Mouse (Mus musculus): ENCODE results near the gene Mgrn1.

Gene Mgrn1

GRCm38 (mm10) chr16:4907972-4908371 lies 21.9 kb downstream of the Mgrn1 start:
- no peak for DNase-seq (ENCODE audit: low read depth)

DNA sequence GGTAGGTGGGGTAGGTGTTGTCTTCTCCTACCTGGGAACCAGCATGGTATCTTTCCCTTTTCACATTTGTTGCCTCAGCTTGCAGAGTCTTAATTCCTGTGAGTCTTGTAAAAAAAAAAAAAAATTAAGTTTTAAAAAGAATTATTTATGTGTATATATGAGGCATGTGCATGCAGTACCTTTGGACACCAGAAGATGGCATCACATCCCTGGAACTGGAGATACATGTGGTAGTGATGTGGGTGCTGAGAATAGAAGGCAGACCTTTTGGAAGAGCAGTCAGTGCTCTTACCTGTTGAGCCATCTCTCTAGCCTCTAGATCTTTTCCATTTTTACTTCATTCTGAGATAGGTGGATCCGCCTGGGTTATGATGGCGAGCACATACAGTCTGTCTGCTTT lies 23.7 kb downstream of the Mgrn1 start:
- DNase-seq (ENCODE audit: low read depth): peak; percentile 48

GRCm38 (mm10) chr16:4910758-4911157 lies 24.7 kb downstream of the Mgrn1 start:
- DNase-seq (ENCODE audit: low read depth): no peak

DNA sequence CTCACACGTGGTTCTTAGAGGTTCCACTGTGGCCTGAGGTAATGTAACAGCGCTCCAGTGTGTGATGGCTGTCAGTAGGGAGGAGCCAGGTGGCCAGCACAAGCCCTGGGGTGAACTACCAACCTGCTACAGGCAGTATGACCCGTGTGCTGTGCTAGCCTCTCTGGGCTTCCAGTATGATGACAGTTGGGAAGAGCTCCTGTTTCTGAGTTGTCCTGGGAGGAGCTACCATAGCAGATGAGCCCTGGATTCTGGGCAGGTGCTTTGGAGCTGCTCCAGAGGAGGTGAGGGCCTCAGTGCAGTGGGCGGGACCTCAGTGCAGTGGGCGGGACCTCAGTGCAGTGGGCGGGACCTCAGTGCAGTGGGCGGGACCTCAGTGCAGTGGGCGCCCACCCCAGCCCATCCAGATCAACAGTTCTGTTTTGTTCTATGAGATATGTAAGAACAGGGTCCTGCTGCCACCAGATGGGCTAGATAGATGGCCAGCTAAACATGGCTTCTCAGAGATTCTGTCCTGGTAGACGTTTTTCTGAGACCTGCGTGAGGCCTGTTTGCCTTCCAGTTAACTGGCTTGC lies 26.1 kb downstream of the Mgrn1 start:
- DNase-seq (ENCODE audit: low read depth): no peak

DNA sequence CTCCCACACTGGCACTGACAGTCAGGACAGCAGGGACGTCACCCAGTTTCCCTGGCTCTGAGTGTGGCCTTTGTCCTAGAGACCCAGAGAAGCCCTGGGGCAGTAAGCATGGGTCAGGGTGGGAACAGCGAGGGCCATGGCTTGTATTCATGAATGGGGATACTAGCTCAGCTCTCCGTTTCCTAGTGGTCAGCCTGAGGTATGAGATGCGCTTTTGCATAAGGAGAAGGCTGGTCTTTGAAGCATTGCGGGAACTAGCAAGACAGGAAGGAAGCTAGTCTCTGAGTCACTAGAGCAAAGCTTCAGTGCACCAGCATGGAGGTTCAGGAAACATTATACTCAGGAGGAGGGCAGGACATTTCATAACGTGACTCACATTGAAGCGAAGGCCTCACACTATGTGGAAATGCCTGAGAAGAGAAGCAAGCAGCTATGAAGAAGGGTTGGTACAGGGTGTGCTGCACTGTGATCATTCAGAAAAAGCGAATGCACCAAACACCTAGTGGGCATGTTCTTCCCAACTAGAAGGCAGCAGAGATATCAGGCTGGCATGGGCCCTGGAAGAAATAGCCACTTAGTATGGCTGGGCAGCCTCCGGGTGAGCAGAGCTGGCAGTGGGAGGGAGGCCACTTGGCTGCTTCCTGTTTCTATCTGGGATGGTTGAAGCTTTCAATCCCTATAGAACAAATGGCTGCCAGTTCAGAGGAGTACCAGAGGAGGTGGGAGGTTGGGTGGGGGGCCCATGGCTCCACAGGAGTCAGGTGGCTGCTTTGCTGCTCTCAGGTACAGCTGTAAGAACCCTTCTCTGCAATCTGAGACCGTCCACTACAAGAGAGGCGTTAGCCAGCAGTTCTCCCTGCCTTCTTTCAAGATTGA lies 27.1 kb downstream of the Mgrn1 start:
- DNase-seq (ENCODE audit: low read depth): peak; percentile 97

GRCm38 (mm10) chr16:4913783-4914735 lies 28.0 kb downstream of the Mgrn1 start:
- DNase-seq (ENCODE audit: low read depth): peak; percentile 83

GRCm38 (mm10) chr16:4915931-4916330 lies 29.9 kb downstream of the Mgrn1 start:
- DNase-seq (ENCODE audit: low read depth): no peak

DNA sequence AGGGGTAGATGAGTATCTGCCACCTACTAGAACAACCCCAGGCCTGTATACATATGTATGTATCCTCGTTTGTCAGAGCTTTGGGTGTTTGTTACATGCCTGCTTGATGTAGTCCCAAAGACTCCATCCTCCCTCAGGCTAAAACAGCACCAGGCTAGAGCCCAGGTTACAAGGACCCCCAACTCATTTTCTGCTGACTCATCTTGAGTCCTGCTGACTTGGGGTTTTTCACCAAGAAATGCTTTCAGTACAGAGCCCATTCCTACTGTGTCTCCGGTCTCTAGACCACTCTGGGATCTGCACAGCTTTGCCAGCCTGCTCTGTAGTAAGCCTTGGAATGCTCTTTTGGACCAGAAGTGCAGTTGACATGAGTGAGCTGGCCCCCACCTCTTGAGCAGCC lies 30.6 kb downstream of the Mgrn1 start:
- no peak for DNase-seq (ENCODE audit: low read depth)

DNA sequence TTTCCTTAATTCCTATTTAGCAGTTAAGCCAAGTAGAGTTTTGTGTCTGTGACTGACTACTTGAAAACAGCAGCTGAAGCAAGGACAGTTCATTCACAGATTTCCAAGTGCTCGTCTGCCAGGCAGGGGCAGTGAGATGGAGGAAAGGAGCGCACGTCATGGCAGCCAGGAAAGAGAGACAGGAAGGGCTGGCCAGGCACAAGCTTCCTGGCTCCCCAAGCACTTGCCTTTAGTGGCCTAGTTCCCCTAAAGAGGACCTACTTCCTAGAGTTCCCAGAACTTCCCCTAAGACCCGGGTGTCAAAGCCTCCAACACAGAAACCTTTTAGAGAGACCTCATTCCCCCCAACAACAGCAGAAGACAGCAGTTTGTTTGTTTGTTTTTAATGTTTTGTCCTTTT lies 34.5 kb downstream of the Mgrn1 start:
- peak; percentile 29 for DNase-seq (ENCODE audit: low read depth)

DNA sequence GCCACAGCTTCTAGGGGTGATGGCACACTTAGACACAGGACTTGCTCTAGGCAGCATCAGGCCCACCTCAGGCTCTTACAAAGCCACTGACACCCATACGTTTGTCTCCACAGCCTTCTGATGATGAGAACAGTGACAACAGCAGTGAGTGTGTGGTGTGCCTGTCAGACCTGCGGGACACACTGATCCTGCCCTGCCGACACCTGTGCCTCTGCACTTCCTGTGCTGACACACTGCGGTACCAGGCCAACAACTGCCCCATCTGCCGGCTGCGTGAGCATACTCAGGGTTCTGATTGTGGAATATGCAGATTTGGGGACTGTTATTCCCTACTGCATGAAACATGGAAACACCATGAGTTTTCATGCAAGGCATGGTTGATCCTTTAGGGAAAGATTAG lies 36.4 kb downstream of the Mgrn1 start:
- DNase-seq (ENCODE audit: low read depth): no peak

DNA sequence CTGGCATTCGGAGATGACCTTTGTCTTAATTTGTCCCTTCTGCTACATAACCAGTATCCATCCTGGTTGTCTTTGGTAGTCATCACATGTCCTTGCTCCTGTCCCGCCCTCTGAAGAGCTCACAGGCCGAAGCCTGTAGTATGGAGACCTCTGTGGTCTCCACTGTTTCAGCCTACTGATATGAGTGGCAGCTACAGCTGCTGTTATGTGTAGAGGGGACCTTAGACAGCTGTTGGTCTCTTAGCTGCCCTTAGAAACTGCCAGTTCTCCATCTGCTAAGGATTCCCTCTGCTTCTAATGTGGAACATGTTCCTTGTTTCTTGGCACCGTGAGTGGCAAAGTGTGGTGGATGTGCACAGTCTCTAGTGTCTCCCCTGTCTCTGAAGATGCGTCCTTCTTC lies 37.9 kb downstream of the Mgrn1 start:
- no peak for DNase-seq (ENCODE audit: low read depth)

DNA sequence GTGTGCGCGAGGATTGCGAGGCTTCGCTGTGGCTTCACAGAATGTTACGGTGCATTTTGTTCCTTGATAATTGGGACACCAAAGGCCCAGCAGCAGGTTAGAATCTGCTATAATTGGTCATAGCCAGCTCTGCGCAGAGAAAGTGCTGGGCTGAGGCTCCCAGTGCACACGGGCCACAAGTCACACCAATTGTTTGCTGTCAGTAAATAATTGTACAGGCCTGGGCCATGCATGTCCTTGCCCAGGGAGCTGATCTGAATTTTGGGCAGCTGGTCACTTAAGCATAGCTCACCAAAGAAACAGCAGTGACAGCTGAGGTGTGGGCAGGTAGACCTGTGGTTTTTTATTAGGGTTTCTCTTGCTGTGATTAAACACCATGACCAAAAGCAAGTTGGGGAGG lies 41.9 kb downstream of the Mgrn1 start:
- DNase-seq (ENCODE audit: low read depth): no peak

DNA sequence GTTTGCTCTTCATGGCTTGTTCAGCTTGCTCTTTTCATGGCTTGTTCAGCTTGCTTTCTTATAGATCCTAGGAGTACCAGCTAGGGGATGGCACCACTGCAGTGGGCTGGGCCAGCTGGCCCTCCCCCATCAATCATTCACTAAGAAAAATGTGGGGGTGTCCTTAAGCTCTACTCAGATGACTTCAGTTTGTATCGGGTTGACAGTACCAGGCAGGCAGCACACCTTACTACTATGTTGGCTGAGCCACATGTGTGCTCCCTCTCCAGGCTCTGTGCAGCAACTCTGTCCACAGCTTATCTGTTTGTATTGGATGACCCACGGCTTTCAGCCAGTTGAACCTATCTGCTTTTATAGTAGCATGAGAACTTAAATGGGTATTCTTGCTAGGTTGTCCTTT lies 42.4 kb downstream of the Mgrn1 start:
- no peak for DNase-seq (ENCODE audit: low read depth)

GRCm38 (mm10) chr16:4932429-4932828 lies 46.4 kb downstream of the Mgrn1 start:
- no peak for DNase-seq (ENCODE audit: low read depth)

DNA sequence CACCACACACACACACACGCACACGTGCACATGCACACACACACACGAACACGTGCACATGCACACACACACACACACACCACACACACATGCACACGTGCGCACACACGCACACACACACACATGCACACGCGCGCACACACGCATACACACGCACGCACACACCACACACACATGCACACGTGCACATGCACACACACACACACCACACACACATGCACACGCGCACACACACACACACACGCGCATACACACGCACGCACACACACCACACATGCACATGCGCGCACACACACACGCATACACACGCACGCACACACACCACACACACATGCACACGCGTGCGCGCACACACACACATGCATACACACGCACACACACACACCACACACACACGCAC lies 49.4 kb downstream of the Mgrn1 start:
- no peak for DNase-seq (ENCODE audit: low read depth)

GRCm38 (mm10) chr16:4935931-4936703 lies 50.1 kb downstream of the Mgrn1 start:
- peak; percentile 81 for DNase-seq (ENCODE audit: low read depth)

- no peak for DNase-seq (ENCODE audit: low read depth)
These were observed 51.5 kb downstream of the Mgrn1 start for GRCm38 (mm10) chr16:4937351-4938190.

DNA sequence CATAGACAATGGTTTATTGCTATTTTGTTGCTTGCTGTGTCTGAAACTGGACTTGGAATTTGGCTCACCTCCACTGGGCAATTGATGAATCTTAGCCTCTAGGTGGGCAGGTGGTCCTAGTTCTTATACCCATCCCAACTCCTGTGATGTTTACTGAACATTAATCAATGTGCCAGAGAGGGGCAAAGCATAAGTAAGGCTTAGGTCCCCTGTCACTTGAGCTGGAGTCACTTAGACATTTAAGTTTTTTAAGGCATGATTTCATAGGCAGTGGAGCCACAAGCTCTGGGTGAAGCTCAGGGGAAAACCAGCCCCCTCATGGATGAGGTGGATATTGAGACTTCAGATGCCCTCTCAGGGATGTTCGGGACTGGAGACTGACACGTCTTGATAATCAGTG lies 52.4 kb downstream of the Mgrn1 start, which contains the start of gene Nudt16l1:
Gene Nudt16l1 (plus strand): TSS at position 301 of the 400 bp plus-strand sequence.
- no peak for DNase-seq (ENCODE audit: low read depth)

- DNase-seq (ENCODE audit: low read depth): peak; percentile 93
These were observed 52.9 kb downstream of the Mgrn1 start for GRCm38 (mm10) chr16:4938989-4939388.

- DNase-seq (ENCODE audit: low read depth): peak; percentile 32
These were observed 53.4 kb downstream of the Mgrn1 start for GRCm38 (mm10) chr16:4939412-4939811.
